Mouse (Mus musculus) E14TG2a.4 (cell line): ENCODE data around the gene Cntnap1.

ENCODE experiments used
- CTCF ChIP-seq: conservative IDR thresholded peaks from 2 replicates; pipeline ENCODE4 v1.5.1; 2014; ENCODE audit warnings: low read length
- NANOG ChIP-seq: IDR thresholded peaks from 2 replicates; pipeline ENCODE4 v1.6.1; 2014; ENCODE audit warnings: borderline replicate concordance, low read length, mixed read lengths
- POU5F1 ChIP-seq: IDR thresholded peaks from 2 replicates; pipeline ENCODE4 v1.6.1; 2014; ENCODE audit warnings: low read length, borderline replicate concordance

GRCm38 (mm10) chr11:101128996-101129577, 41.2 kb upstream of the Cntnap1 start:
- TF ChIP-seq CTCF (no peak), POU5F1 (no peak), NANOG (no peak)
